Mouse (Mus musculus) ES-E14 (cell line): ENCODE measurements at regions not wholly inside any gene's neighbourhood (a gene's known extent, or its start where the extent isn't known, plus 50 kb on each side); places are given as distances from the start of the nearest gene placed in this dataset.
"Not testable (repeated sequence)": the region's sequence is repeated elsewhere in the genome, so short reads cannot be mapped to it uniquely, and the experiment has no call there.

Experiments used
- DNase-seq: peaks from one replicate; pipeline ENCODE4 v3.0.0-alpha.2; 2013; ENCODE audit warnings: low read depth, low spot score
- H3K27ac ChIP-seq: 2 replicates; pipeline ENCODE4 v1.5.1; 2012; ENCODE audit warnings: low read depth, mild to moderate bottlenecking, low read length, moderate library complexity, mixed read lengths; ENCODE audit not compliant: poor library complexity, insufficient read depth, severe bottlenecking
- H3K36me3 ChIP-seq: 2 replicates; pipeline ENCODE4 v1.6.1; 2012; ENCODE audit warnings: mild to moderate bottlenecking, low read length, moderate library complexity, mixed read lengths; ENCODE audit not compliant: control insufficient read depth, poor library complexity, insufficient read depth, severe bottlenecking
- H3K4me1 ChIP-seq, 2 experiments: fragments of 150-350 bp in 1 of 2; sonication (generic) in 1 of 2; 2 replicates each; pipeline ENCODE4 v1.6.1; 2012; ENCODE audit warnings: low read length in 2 of 2, mild to moderate bottlenecking in 1 of 2, mixed read lengths in 1 of 2; ENCODE audit not compliant: control insufficient read depth in 2 of 2, insufficient read depth in 2 of 2, poor library complexity in 1 of 2
- H3K4me3 ChIP-seq, 2 experiments: fragments of 150-350 bp in 1 of 2; sonication (generic) in 1 of 2; 2 replicates each; pipeline ENCODE4 v1.5.1; 2012; ENCODE audit warnings: low read length in 2 of 2, low read depth in 1 of 2, mild to moderate bottlenecking in 1 of 2, mixed read lengths in 1 of 2; ENCODE audit not compliant: insufficient read depth in 1 of 2, poor library complexity in 1 of 2, severe bottlenecking in 1 of 2
- H3K9ac ChIP-seq: 2 replicates; pipeline ENCODE4 v1.6.1; 2012; ENCODE audit warnings: low read depth, mild to moderate bottlenecking, low read length, mixed read lengths; ENCODE audit not compliant: poor library complexity, insufficient read depth, severe bottlenecking
- H3K9me3 ChIP-seq: fragments of 150-350 bp; sonication (generic); 2 replicates; pipeline ENCODE4 v1.6.1; 2012; ENCODE audit warnings: low read depth, mild to moderate bottlenecking, low read length; ENCODE audit not compliant: control insufficient read depth, insufficient read depth
- ZC3H11A ChIP-seq: IDR thresholded peaks from 2 replicates; pipeline ENCODE4 v1.6.1; 2012; ENCODE audit warnings: low read depth, mild to moderate bottlenecking, inconsistent platforms, low read length, borderline replicate concordance
- in situ Hi-C, 2 experiments: fragments of 600-800 bp; cut with MboI; formaldehyde crosslinking; loops; one replicate each; pipeline ENCODE4 v1.15.1; 2025; ENCODE audit warnings: low sequenced_read_pairs in 2 of 2, inconsistent platforms in 1 of 2; ENCODE audit not compliant: unreplicated experiment in 2 of 2

- H3K36me3 ChIP-seq, H3K27ac ChIP-seq, H3K9me3 ChIP-seq, H3K4me3 ChIP-seq, in situ Hi-C loops, H3K4me1 ChIP-seq, H3K9ac ChIP-seq: not testable (repeated sequence)
- peak; percentile 97 for TF ChIP-seq ZC3H11A
- peak; percentile 99 for DNase-seq
Measured at GRCm38 (mm10) chr16:3122861-3123477, 467.9 kb upstream of the Olfr161 start.

GRCm38 (mm10) chr16:3127317-3127716, 463.5 kb upstream of the Olfr161 start:
- H3K9ac ChIP-seq, DNase-seq, H3K4me3 ChIP-seq, H3K9me3 ChIP-seq, in situ Hi-C loops, H3K36me3 ChIP-seq, H3K4me1 ChIP-seq, H3K27ac ChIP-seq: not testable (repeated sequence)
